Mouse (Mus musculus): ENCODE measurements around the gene Neurl3.

- no peak for TF ChIP-seq POLR2A (IDR thresholded peaks at IDR 0.05; ENCODE audit: extremely low read depth, insufficient read depth, low read length)
- no peak for TF ChIP-seq CTCF (IDR thresholded peaks at IDR 0.05; ENCODE audit: low read depth, low read length)
Observed at GRCm38 (mm10) chr1:36275635-36276389, 1.3 kb upstream of the Neurl3 start.
